Mouse (Mus musculus) forebrain, embryonic 14.5 days (tissue): ENCODE results near the gene Rnf186. TPM values are rescaled to one million over a fixed set of nuclear protein-coding genes. Genes with fewer than 3 reads are reported as not detected.
A peak's percentile ranks its signal among the peaks of the same experiment; 100 is the strongest.

Experiments used
- ATAC-seq: fragments of 200-750 bp; cut with Nextera tagmentation; 2 replicates; pipeline ENCODE4 v1.8.0; 2017; ENCODE audit warnings: mild to moderate bottlenecking, moderate library complexity
- DNase-seq: peaks from one replicate; pipeline ENCODE4 v3.0.0-alpha.2; 2015; ENCODE audit warnings: low spot score
- H3K27ac ChIP-seq: fragments of 300-500 bp; sonication (generic); 2 replicates; pipeline ENCODE4 v1.5.1; 2014; ENCODE audit warnings: low read depth, mild to moderate bottlenecking, control low read depth, low read length, moderate library complexity
- H3K27me3 ChIP-seq: fragments of 300-500 bp; sonication (generic); replicated peaks from 2 replicates; pipeline ENCODE4 v1.6.1; 2014; ENCODE audit warnings: low read length, control low read depth, mixed read lengths; ENCODE audit not compliant: control insufficient read depth, insufficient read depth
- H3K36me3 ChIP-seq: fragments of 300-500 bp; sonication (generic); 2 replicates; pipeline ENCODE4 v1.6.1; 2014; ENCODE audit warnings: low read length, control low read depth; ENCODE audit not compliant: control insufficient read depth, insufficient read depth
- H3K4me1 ChIP-seq: fragments of 300-500 bp; sonication (generic); 2 replicates; pipeline ENCODE4 v1.6.1; 2014; ENCODE audit warnings: antibody characterized with exemption, low read length, control low read depth; ENCODE audit not compliant: control insufficient read depth, insufficient read depth
- H3K4me2 ChIP-seq: fragments of 300-500 bp; sonication (generic); 2 replicates; pipeline ENCODE4 v1.6.1; 2014; ENCODE audit warnings: mild to moderate bottlenecking, control low read depth, low read length
- H3K4me3 ChIP-seq: fragments of 300-500 bp; sonication (generic); 2 replicates; pipeline ENCODE4 v1.5.1; 2014; ENCODE audit warnings: low read depth, low read length, control low read depth
- H3K9ac ChIP-seq: fragments of 300-500 bp; sonication (generic); 2 replicates; pipeline ENCODE4 v1.6.1; 2014; ENCODE audit warnings: mild to moderate bottlenecking, low read length, control low read depth, moderate library complexity
- H3K9me3 ChIP-seq: fragments of 300-500 bp; sonication (generic); replicated peaks from 2 replicates; pipeline ENCODE4 v1.6.1; 2016; ENCODE audit warnings: low read length, control low read depth, mixed read lengths; ENCODE audit not compliant: control insufficient read depth
- WGBS: fragments of 180-500 bp; shearing (Covaris S2); extraction: QIAGEN DNeasy Blood & Tissue Kit; methylation state at CpG from one replicate; pipeline ENCODE4 v1.1.7; 2014; 5-methylcytosine and 5-hydroxymethylcytosine counted together
- polyA plus RNA-seq: library from polyadenylated mRNA; unstranded; fragments of >200 nt; fragmentation: Nextera tagmentation; extraction: Ambion mirVana; gene quantifications from 2 replicates; pipeline ENCODE4 v1.2.1, GENCODE M21; 2014

The Rnf186 gene
- polyA plus RNA-seq, 1 experiment from 2014 or later, result not detected

DNA sequence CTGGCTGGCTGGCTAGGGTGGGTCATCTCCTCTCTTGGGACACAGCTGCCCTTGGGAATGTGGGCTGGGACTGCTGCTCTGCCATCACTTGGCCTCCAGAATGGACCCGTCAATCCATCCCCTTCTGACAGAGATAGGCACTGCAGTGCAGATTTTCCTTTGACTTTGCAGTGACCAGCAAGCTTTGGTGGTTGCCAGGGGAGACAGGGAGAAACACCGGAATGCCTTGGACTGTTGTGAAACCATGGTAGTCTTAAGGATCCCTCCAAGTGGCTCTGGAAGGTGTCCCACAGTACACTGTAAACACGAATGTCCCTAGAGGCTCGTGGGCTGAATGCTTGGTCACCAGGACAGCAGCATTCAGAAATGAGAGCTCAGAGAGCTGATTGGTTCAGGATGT, 27.4 kb upstream of the Rnf186 start:
- no peak overlapping the region for H3K27ac ChIP-seq
- no peaks in the 10 kb centered on the region for H3K36me3 ChIP-seq
- H3K4me2 ChIP-seq, result no peak overlapping the region
- H3K9me3 ChIP-seq, result no peaks in the 10 kb centered on the region
- no peak overlapping the region for H3K4me3 ChIP-seq
- no peaks in the 10 kb centered on the region for H3K4me1 ChIP-seq
- H3K9ac ChIP-seq, result no peak overlapping the region
- ATAC-seq (no peak), DNase-seq (no peak)
- 70% methylated on average over 4 of the region's 4 CpGs for WGBS
- H3K27me3 ChIP-seq, result no peaks in the 10 kb centered on the region

DNA sequence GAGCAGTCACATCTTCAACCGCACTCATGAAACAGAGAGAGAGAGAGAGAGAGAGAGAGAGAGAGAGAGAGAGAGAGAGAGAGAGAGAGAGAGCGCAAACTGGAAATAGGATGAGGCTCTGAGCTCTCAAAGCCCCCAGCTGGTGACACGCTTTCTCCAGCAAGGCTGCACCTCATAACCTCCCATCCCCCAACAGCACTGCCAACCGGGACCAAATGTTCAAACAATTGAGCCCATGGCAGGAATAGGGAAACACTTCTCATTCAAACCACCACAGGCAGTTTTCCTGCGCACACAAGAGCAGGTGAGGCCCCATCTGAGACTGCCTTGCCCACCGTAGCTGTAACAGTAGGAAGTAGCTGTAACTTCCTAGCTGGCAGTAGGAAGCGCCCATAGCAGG, 25.5 kb upstream of the Rnf186 start:
- no peak overlapping the region for H3K9ac ChIP-seq
- DNase-seq, result no peak
- WGBS, result 45% methylated on average over 7 of the region's 7 CpGs
- no peak overlapping the region for H3K4me2 ChIP-seq
- no peak overlapping the region for H3K4me3 ChIP-seq
- H3K9me3 ChIP-seq, result no peaks in the 10 kb centered on the region
- no peak for ATAC-seq
- H3K27me3 ChIP-seq, result no peaks in the 10 kb centered on the region
- H3K4me1 ChIP-seq, result no peaks in the 10 kb centered on the region
- H3K36me3 ChIP-seq, result no peaks in the 10 kb centered on the region
- no peak overlapping the region for H3K27ac ChIP-seq

DNA sequence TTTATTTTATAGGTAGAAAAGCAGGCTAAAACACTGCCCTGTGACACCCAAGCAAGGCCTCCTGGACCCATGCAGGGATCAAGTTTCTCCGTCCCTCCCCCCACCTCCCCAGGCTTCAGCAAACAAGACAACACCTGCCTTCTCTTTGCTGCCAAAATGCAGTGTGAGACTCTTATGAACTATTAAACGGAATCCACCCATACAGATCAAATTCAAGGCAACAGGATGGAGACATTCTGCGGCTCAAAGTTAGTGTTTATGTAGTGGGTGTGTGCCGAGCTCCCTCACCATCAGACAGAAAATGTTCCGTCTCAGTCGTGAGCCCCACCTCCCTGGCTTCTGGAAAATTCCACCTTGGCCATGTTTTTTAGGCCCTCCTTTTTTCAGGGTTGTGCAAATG, 24.9 kb upstream of the Rnf186 start:
- Histone ChIP-seq H3K36me3 (no peaks in the 10 kb centered on the region), H3K4me1 (no peaks in the 10 kb centered on the region), H3K27ac (no peak overlapping the region), H3K27me3 (no peaks in the 10 kb centered on the region), H3K4me2 (no peak overlapping the region), H3K9ac (no peak overlapping the region), H3K9me3 (no peaks in the 10 kb centered on the region), H3K4me3 (no peak overlapping the region)
- ATAC-seq (no peak), DNase-seq (no peak)
- 61% methylated on average over 6 of the region's 6 CpGs for WGBS

DNA sequence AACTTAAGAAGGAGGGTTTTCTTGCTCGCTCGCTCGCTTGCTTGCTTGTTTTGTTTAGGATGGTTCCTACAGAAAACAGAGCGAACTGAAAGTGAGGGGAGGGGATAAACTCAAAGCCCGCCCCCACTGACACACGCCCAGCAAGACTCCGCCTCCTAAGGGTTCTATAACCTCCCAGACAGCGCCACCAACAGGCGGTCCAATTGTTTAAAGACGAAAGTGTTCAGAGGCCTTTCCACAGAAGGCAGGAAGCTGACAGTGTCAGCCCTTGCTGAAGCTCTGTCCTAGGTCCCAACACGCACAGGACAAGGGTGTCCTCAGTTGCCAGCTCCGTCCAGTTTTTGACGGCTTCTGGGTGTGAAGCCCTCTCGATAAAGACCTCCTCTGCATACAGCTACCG, 23.2 kb upstream of the Rnf186 start:
- H3K4me1 ChIP-seq, result no peaks in the 10 kb centered on the region
- no peaks in the 10 kb centered on the region for H3K9me3 ChIP-seq
- no peak for ATAC-seq
- H3K4me2 ChIP-seq, result no peak overlapping the region
- no peaks in the 10 kb centered on the region for H3K27me3 ChIP-seq
- H3K27ac ChIP-seq, result no peak overlapping the region
- no peak overlapping the region for H3K9ac ChIP-seq
- no peaks in the 10 kb centered on the region for H3K36me3 ChIP-seq
- peak; percentile 59 for DNase-seq
- 27% methylated on average over 15 of the region's 15 CpGs for WGBS
- no peak overlapping the region for H3K4me3 ChIP-seq

DNA sequence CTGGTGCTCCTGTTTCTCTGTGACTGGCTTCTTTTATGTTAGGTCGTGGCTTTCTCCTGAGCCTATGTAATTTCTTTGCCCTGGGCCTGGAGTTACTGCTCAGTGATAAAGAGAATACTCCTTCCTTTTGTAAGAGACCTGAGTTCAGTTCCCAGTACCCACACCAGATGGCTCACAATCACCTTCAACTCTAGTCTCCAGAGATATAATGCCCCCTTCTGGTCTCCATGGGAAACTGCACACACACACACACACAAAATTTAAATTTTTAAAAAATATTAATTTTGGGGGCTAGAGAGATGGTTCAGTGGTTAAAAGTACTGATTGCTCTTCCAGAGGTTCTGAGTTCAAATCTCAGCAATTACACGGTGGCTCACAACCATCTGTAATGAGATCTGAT, 18.7 kb upstream of the Rnf186 start:
- 81% methylated on average over 2 of the region's 2 CpGs for WGBS
- H3K4me1 ChIP-seq, result no peaks in the 10 kb centered on the region
- no peaks in the 10 kb centered on the region for H3K9me3 ChIP-seq
- H3K36me3 ChIP-seq, result no peaks in the 10 kb centered on the region
- ATAC-seq (no peak), DNase-seq (no peak)
- no peak overlapping the region for H3K4me3 ChIP-seq
- H3K4me2 ChIP-seq, result no peak overlapping the region
- no peak overlapping the region for H3K9ac ChIP-seq
- no peaks in the 10 kb centered on the region for H3K27me3 ChIP-seq
- no peak overlapping the region for H3K27ac ChIP-seq

DNA sequence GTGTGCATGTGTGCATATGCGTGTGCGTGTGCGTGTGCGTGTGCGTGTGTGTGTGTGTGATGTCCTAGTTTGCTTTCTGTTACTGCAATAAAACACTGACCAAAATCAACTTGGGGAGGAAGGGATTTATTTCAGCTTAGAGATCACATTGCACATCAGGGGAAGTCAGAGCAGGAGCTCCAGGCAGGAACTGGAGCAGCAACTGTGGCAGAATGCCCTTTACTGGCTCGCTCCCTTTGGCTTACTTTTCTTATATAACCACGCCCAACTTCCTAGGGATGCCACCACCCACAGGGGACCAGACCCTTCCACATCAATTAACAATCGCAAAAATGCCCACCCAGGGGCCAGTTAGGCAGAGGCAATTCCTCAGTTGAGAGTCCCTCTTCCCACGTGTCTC, 8.3 kb upstream of the Rnf186 start:
- no peaks in the 10 kb centered on the region for H3K4me1 ChIP-seq
- 83% methylated on average over 9 of the region's 9 CpGs for WGBS
- no peak for ATAC-seq
- H3K4me2 ChIP-seq, result no peak overlapping the region
- H3K36me3 ChIP-seq, result no peaks in the 10 kb centered on the region
- no peak overlapping the region for H3K9ac ChIP-seq
- no peaks in the 10 kb centered on the region for H3K9me3 ChIP-seq
- H3K27me3 ChIP-seq, result no peaks in the 10 kb centered on the region
- H3K4me3 ChIP-seq, result no peak overlapping the region
- no peak for DNase-seq
- H3K27ac ChIP-seq, result no peak overlapping the region

DNA sequence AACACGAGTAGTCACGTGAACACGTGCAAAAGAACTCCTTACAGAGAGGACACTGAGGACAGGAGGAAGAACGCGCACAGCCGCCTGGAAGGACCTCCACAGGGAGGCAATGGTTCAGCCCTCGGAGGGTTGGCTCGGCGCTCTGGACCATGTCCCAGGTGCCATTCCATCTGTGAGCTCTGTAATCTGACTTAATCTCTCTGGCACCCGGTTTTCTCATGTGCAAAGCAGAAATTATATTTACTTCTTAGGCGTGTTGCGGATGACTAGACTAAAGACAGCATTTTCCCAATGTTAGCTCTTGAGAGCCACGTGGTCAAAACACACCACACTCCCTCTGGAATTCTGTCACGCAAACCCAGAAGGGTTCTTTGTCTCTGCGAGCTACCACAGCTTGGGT, 7.8 kb upstream of the Rnf186 start:
- Histone ChIP-seq H3K4me3 (no peak overlapping the region), H3K36me3 (no peaks in the 10 kb centered on the region), H3K4me2 (no peak overlapping the region), H3K27me3 (no peaks in the 10 kb centered on the region), H3K4me1 (no peaks in the 10 kb centered on the region), H3K9ac (no peak overlapping the region), H3K9me3 (no peaks in the 10 kb centered on the region), H3K27ac (no peak overlapping the region)
- 88% methylated on average over 15 of the region's 15 CpGs for WGBS
- ATAC-seq, result no peak
- no peak for DNase-seq

DNA sequence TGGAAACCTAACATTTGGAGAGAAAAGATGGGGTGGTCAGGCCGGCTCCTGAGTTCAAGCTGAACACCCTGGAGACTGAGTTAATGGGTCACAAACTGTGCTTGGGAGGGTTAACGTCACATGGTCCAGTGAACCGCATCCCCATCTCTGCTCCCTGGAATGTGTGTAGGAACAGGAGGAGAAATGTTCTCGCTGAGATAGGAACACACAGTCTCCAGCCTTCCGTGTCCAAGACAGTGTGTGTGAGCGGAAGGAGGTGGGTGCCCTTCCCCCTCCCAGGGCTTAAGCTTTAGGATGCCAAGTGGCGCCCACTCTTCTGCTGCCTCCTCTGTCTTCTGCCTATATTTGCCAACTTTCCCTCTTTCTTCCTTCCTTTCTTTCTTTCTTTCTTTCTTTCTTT, 7.0 kb upstream of the Rnf186 start:
- no peak overlapping the region for H3K4me2 ChIP-seq
- DNase-seq (no peak), ATAC-seq (no peak)
- H3K27me3 ChIP-seq, result no peaks in the 10 kb centered on the region
- H3K4me1 ChIP-seq, result no peaks in the 10 kb centered on the region
- no peak overlapping the region for H3K4me3 ChIP-seq
- H3K9me3 ChIP-seq, result no peaks in the 10 kb centered on the region
- H3K9ac ChIP-seq, result no peak overlapping the region
- H3K27ac ChIP-seq, result no peak overlapping the region
- WGBS, result 73% methylated on average over 7 of the region's 7 CpGs
- H3K36me3 ChIP-seq, result no peaks in the 10 kb centered on the region

DNA sequence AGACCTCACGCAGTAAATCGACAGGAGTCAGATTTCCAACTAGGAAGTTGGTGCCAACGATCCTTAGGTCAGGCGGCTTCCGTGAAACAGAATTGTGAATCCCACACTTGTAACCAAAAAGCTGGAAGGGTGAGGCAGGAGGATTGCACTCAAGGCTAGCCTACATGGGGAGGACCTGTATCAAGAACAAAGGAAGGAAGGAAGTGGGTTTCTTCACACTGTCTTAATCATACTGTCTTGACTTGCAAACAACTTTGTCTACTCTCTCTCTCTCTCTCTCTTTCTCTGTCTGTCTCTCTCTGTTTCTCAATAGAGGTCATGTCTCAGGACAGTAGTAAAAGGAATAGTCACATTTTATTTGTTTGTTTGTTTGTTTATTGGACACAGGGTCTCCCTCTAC, 4.2 kb upstream of the Rnf186 start:
- Histone ChIP-seq H3K4me2 (no peak overlapping the region), H3K9ac (no peak overlapping the region), H3K27me3 (no peaks in the 10 kb centered on the region), H3K4me1 (no peaks in the 10 kb centered on the region), H3K9me3 (no peaks in the 10 kb centered on the region), H3K4me3 (no peak overlapping the region), H3K27ac (no peak overlapping the region), H3K36me3 (no peaks in the 10 kb centered on the region)
- WGBS, result 89% methylated on average over 5 of the region's 5 CpGs
- no peak for DNase-seq
- no peak for ATAC-seq

DNA sequence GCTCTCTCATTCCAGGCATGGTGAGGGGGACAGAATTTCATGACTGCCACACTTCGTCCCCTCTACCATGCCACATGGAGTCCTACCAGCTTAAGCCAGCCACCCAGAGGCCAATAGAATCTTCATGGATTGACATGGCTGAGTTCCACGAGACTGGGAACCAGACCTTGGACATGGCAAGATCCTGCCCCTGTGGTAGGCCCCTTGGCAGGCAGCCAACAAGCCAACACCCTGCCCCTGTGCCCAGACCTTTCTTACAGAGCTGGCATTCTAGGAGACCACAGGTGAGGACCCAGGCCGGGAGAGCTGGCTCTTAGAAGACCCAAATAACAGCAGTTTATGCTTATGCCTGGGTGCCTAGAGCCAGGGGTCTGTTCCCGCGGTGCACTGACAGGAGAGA, 1.0 kb upstream of the Rnf186 start:
- no peak for DNase-seq
- WGBS, result 71% methylated on average over 5 of the region's 5 CpGs
- H3K4me3 ChIP-seq, result no peak overlapping the region

More for the DNA sequence above, 1.0 kb upstream of the Rnf186 start:
- no peaks in the 10 kb centered on the region for H3K4me1 ChIP-seq
- H3K36me3 ChIP-seq, result no peaks in the 10 kb centered on the region
- H3K4me2 ChIP-seq, result no peak overlapping the region
- H3K9me3 ChIP-seq, result no peaks in the 10 kb centered on the region
- no peak for ATAC-seq
- H3K27me3 ChIP-seq, result no peaks in the 10 kb centered on the region
- no peak overlapping the region for H3K9ac ChIP-seq
- H3K27ac ChIP-seq, result no peak overlapping the region
